Mouse (Mus musculus): ENCODE measurements around the gene Zswim1. TPM values are rescaled to one million over a fixed set of nuclear protein-coding genes. Genes with fewer than 3 reads are reported as not detected.
"Not testable (repeated sequence)": the region's sequence is repeated elsewhere in the genome, so short reads cannot be mapped to it uniquely, and the experiment has no call there.

Zswim1 gene
- polyA plus RNA-seq, 1 experiment from 2014 or later, result 26.8 TPM

DNA sequence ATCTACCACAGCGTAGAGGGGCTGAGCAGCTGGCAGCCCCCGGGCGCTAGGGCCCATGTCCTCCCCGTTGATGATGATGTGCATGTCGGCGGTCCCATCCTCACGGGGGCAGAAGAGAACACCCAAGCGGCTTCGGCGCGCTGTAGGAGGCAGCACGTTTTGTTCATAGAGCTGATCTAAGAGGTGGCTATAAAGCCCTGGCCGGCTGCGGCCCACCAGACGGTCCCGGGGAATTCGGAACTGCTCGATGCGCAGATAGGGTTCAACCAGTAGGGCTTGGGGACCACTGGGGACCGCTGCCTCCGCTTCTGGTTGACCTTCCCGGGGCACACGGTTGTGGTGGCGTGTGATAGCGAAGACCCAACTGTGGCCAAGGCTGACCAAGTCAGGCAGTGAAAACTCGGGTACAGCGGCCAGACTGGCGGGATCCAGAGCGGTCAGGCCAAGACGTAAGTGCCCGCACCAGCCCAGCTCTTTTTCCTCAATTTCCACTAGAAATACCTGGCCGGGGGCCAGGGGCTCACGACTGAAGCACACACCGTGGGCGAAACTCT is 10.3 kb downstream of the Zswim1 start, which contains the start of gene Ctsa:
Gene Ctsa, plus strand, starts transcription at position 126 of the 554 bp plus-strand sequence.
- peak; percentile 79 for ATAC-seq
- under 1% methylated on average over 35 of the region's 35 CpGs for WGBS
- peak within 1 kb of the TSS; percentile 98 for H3K4me2 ChIP-seq (ENCODE audit: low read length)
- H3K27ac ChIP-seq (ENCODE audit: low read length), result peak within 1 kb of the TSS; percentile 82
- H3K9me3 ChIP-seq (ENCODE audit: control insufficient read depth, low read length), result no peaks in the 10 kb centered on the region
- H3K4me1 ChIP-seq (replicated peaks; ENCODE audit: control insufficient read depth, insufficient read depth, low read length), result peaks cover 20% of the 10 kb centered on the region
- no peaks in the 10 kb centered on the region for H3K27me3 ChIP-seq (replicated peaks; ENCODE audit: control insufficient read depth, insufficient read depth, low read length)
- peaks cover 4% of the 10 kb centered on the region; the same call in 1 of the 2 replicates for H3K36me3 ChIP-seq (ENCODE audit: control insufficient read depth, insufficient read depth)
- peak within 1 kb of the TSS; percentile 86 for H3K9ac ChIP-seq (replicated peaks; ENCODE audit: low read depth, low read length)
- H3K4me3 ChIP-seq (replicated peaks; ENCODE audit: low read length), result peak within 1 kb of the TSS; percentile 82

DNA sequence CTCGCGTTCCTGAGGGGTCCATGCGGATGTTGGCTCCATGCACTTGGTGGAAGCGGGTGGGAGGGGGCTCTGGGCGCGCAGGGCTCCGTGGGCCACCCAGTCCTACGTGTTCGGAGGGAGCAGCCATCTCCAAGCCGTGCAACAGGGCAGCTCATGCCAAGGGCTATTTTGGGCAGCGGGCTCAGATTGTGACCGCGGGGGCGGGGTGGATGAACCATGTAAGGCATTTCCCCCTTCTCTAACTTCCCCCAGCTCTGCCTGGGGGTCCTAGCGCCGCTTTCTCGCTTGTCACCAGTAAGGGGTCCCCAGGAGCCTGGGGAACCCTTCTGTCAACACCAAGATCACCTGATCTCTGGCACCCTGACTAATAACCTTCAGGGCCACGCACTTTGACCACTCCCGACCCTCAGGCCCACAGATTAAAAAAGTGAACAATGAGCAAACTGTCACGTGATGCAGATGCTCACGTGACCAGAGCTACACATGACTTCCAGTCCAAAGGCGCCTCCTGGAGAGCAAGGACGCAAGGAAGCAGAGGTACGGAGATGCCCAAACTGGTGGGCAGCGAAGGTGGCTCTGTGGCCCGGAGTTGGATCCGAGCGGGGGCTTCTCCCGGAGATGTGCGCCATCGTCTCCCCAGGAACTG is 11.0 kb downstream of the Zswim1 start, which contains the start of gene Neurl2:
Gene Neurl2, minus strand, starts transcription at position 143 of the 646 bp plus-strand sequence.
- peak within 1 kb of the TSS; percentile 86 for H3K9ac ChIP-seq (replicated peaks; ENCODE audit: low read depth, low read length)
- ATAC-seq, result peak; percentile 71

DNA sequence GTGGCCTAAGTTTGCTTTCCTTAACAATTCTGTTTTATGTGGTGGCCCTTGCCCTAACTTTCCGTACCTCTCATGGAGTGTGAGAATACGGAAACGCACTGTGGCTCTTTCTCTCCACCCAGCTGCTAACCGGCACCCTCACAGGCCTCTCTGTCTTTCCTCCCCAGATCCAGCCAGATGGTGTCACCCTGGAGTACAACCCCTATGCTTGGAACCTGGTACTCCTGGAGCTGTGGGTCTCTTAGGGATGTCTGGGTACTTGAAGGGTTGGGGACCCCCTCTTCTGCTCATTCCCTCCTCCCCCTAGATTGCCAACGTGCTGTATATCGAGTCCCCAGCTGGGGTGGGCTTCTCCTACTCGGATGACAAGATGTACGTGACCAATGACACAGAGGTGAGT is 12.0 kb downstream of the Zswim1 start:
- H3K27me3 ChIP-seq (replicated peaks; ENCODE audit: control insufficient read depth, insufficient read depth, low read length), result no peaks in the 10 kb centered on the region
- H3K9me3 ChIP-seq (ENCODE audit: control insufficient read depth, low read length), result no peaks in the 10 kb centered on the region
- no peak for ATAC-seq
- H3K27ac ChIP-seq (ENCODE audit: low read length), result no peak overlapping the region
- peak overlapping the region; percentile 82 for H3K4me3 ChIP-seq (replicated peaks; ENCODE audit: low read length)
- 48% methylated on average over 8 of the region's 8 CpGs for WGBS
- peak overlapping the region; percentile 86; the same call in 1 of the 2 replicates for H3K9ac ChIP-seq (replicated peaks; ENCODE audit: low read depth, low read length)
- peaks cover 20% of the 10 kb centered on the region for H3K4me1 ChIP-seq (replicated peaks; ENCODE audit: control insufficient read depth, insufficient read depth, low read length)
- peak overlapping the region; percentile 98 for H3K4me2 ChIP-seq (ENCODE audit: low read length)
- H3K36me3 ChIP-seq (ENCODE audit: control insufficient read depth, insufficient read depth), result peaks cover 1% of the 10 kb centered on the region; the same call in 1 of the 2 replicates

More for the DNA sequence above, 11.0 kb downstream of the Zswim1 start, which contains the start of gene Neurl2:
- under 1% methylated on average over 29 of the region's 31 CpGs for WGBS
- H3K4me1 ChIP-seq (replicated peaks; ENCODE audit: control insufficient read depth, insufficient read depth, low read length), result peaks cover 20% of the 10 kb centered on the region
- H3K4me3 ChIP-seq (replicated peaks; ENCODE audit: low read length), result peak within 1 kb of the TSS; percentile 82
- H3K36me3 ChIP-seq (ENCODE audit: control insufficient read depth, insufficient read depth), result no peaks in the 10 kb centered on the region; the same call in 1 of the 2 replicates
- no peaks in the 10 kb centered on the region for H3K9me3 ChIP-seq (ENCODE audit: control insufficient read depth, low read length)
- H3K27me3 ChIP-seq (replicated peaks; ENCODE audit: control insufficient read depth, insufficient read depth, low read length), result no peaks in the 10 kb centered on the region
- H3K4me2 ChIP-seq (ENCODE audit: low read length), result peak within 1 kb of the TSS; percentile 98
- peak within 1 kb of the TSS; percentile 82 for H3K27ac ChIP-seq (ENCODE audit: low read length)

DNA sequence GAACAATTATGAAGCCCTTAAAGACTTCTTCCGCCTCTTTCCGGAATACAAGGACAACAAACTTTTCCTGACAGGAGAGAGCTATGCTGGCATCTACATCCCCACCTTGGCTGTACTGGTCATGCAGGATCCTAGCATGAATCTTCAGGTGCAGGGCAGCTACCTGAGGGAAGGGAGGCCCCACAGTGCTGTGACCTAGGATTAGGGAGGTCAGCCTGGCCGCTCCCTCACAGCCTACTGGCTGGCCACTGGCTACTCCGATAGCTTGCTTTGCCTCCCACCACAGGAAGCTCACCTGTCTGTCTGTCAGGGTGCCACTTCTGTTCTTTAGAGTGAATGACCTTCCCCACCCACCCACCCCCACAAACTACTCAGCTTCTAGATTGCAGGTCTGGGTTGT is 12.7 kb downstream of the Zswim1 start:
- peaks cover 20% of the 10 kb centered on the region for H3K4me1 ChIP-seq (replicated peaks; ENCODE audit: control insufficient read depth, insufficient read depth, low read length)

DNA sequence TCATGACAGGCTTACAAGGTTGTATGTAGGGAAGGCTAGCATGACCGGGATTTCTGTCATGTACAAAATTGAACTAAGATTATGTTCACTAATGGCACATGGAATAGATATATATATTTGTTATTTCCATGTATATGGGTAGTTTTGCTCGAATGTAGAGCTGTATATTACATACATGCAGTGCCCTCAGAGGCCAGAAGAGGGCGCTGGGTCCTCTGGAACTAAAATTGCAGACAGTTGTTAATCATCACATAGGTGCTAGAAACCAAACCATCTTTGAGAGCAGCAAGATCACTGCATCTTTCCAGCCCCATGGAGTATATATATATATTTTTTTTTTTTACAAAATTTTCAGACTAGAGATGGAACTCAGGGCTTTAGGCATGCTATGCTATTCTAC is 23.3 kb downstream of the Zswim1 start:
- H3K36me3 ChIP-seq (ENCODE audit: control insufficient read depth, insufficient read depth), result no peaks in the 10 kb centered on the region
- H3K4me1 ChIP-seq (replicated peaks; ENCODE audit: control insufficient read depth, insufficient read depth, low read length), result no peaks in the 10 kb centered on the region
- ATAC-seq, result no peak
- no peak overlapping the region for H3K4me3 ChIP-seq (replicated peaks; ENCODE audit: low read length)
- no peak overlapping the region for H3K4me2 ChIP-seq (ENCODE audit: low read length)
- H3K9ac ChIP-seq (replicated peaks; ENCODE audit: low read depth, low read length), result no peak overlapping the region
- no peaks in the 10 kb centered on the region for H3K9me3 ChIP-seq (ENCODE audit: control insufficient read depth, low read length)
- no peak overlapping the region for H3K27ac ChIP-seq (ENCODE audit: low read length)
- WGBS, result 52% methylated on average over 3 of the region's 3 CpGs
- H3K27me3 ChIP-seq (replicated peaks; ENCODE audit: control insufficient read depth, insufficient read depth, low read length), result no peaks in the 10 kb centered on the region

More for the DNA sequence above, 12.7 kb downstream of the Zswim1 start:
- Histone ChIP-seq H3K27me3 (replicated peaks; ENCODE audit: control insufficient read depth, insufficient read depth, low read length) (no peaks in the 10 kb centered on the region), H3K4me3 (replicated peaks; ENCODE audit: low read length) (no peak overlapping the region), H3K4me2 (ENCODE audit: low read length) (no peak overlapping the region), H3K9ac (replicated peaks; ENCODE audit: low read depth, low read length) (no peak overlapping the region), H3K9me3 (ENCODE audit: control insufficient read depth, low read length) (no peaks in the 10 kb centered on the region), H3K27ac (ENCODE audit: low read length) (no peak overlapping the region), H3K36me3 (ENCODE audit: control insufficient read depth, insufficient read depth) (peaks cover 2% of the 10 kb centered on the region; the same call in 1 of the 2 replicates)
- 95% methylated on average over 4 of the region's 4 CpGs for WGBS
- ATAC-seq, result no peak

DNA sequence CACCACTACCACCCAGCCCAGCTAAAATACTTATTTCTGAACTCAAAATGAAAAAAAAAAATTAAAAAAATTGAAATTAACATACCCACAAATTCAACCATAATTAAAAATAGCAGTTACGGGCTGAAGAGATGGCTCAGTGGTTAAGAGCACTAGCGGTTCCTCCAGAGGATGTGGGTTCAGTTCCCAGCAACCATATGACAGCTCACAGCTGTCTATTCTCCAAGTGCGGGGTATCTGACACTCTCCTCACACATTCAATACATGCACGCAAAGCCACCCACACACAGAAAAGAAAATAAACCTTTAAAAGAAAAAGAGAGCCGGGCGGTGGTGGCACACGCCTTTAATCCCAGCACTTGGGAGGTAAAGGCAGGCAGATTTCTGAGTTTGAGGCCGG is 27.6 kb downstream of the Zswim1 start:
- WGBS, result 89% methylated on average over 8 of the region's 8 CpGs
- Histone ChIP-seq H3K27me3 (replicated peaks; ENCODE audit: control insufficient read depth, insufficient read depth, low read length) (peaks cover 6% of the 10 kb centered on the region; the same call in 1 of the 2 replicates), H3K4me3 (replicated peaks; ENCODE audit: low read length) (no peak overlapping the region), H3K9ac (replicated peaks; ENCODE audit: low read depth, low read length) (no peak overlapping the region), H3K9me3 (ENCODE audit: control insufficient read depth, low read length) (no peaks in the 10 kb centered on the region), H3K4me2 (ENCODE audit: low read length) (no peak overlapping the region), H3K27ac (ENCODE audit: low read length) (no peak overlapping the region), H3K4me1 (replicated peaks; ENCODE audit: control insufficient read depth, insufficient read depth, low read length) (no peaks in the 10 kb centered on the region), H3K36me3 (ENCODE audit: control insufficient read depth, insufficient read depth) (no peaks in the 10 kb centered on the region)
- no peak for ATAC-seq

DNA sequence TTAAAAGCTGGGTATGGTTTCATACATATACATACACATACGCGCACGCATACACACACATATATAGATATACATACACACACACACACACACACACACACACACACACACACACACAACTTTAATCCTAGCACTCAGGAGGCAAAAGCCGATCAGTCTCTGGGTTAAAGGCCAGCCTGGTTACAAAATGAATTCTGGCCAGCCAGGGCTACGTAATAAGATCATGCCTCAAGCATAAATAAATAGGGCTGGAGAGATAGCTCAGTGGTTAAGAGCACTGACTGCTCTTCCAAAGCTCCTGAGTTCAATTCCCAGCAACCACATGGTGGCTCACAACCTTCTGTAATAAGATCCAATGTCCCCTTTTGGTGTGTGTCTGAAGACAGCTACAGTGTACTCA is 33.1 kb downstream of the Zswim1 start:
- peaks cover 14% of the 10 kb centered on the region for H3K4me1 ChIP-seq (replicated peaks; ENCODE audit: control insufficient read depth, insufficient read depth, low read length)
- 82% methylated on average over 5 of the region's 5 CpGs for WGBS
- H3K4me2 ChIP-seq (ENCODE audit: low read length), result not testable (repeated sequence)

DNA sequence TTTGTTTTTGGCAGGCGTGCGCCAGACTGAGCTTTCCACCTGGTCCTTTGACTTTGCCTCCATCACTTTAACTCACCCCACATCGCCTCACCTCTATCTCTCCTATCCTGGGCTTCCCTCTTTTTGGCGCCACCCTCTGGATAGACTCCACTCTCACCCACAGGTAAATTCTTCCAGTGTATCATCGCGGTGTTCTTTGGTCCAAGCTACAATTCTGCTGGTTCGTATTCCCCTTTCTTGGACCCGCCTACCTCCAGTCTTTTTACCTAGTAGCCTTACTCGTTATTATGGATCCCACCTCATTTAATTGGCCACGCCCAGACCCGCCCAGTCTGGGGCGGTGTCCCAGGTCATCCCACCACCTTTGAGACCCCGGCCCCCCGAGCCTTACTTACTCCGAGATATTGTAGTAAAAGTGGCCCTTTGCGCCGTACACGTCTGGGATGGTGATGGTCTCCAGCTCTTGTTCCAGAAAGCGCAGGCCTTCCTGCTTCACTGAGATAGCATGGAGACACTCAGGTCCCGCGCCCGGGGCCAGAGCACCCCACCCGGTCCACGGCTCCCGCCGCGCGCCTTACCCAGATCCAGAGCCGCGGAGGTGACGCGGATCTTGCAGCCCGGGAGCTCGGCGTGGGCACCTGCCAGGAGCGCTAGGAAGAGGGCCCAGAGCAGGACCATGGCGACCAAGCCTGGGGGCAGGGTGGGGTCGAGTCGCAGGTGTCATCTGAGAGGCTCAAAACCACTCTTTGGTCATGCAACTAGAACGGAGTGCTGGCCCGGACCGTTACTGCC is 34.0 kb downstream of the Zswim1 start:
- Histone ChIP-seq H3K4me2 (ENCODE audit: low read length) (peak overlapping the region; percentile 67), H3K27me3 (replicated peaks; ENCODE audit: control insufficient read depth, insufficient read depth, low read length) (peaks cover 24% of the 10 kb centered on the region), H3K9me3 (ENCODE audit: control insufficient read depth, low read length) (no peaks in the 10 kb centered on the region), H3K27ac (ENCODE audit: low read length) (no peak overlapping the region), H3K36me3 (ENCODE audit: control insufficient read depth, insufficient read depth) (no peaks in the 10 kb centered on the region), H3K4me3 (replicated peaks; ENCODE audit: low read length) (peak overlapping the region; percentile 45), H3K9ac (replicated peaks; ENCODE audit: low read depth, low read length) (peak overlapping the region; percentile 44), H3K4me1 (replicated peaks; ENCODE audit: control insufficient read depth, insufficient read depth, low read length) (peaks cover 14% of the 10 kb centered on the region)
- ATAC-seq, result peak; percentile 30; the same call in 1 of the 2 replicates
- under 1% methylated on average over 42 of the region's 42 CpGs for WGBS

More for the DNA sequence above, 33.1 kb downstream of the Zswim1 start:
- H3K27me3 ChIP-seq (replicated peaks; ENCODE audit: control insufficient read depth, insufficient read depth, low read length), result peaks cover 24% of the 10 kb centered on the region
- H3K4me3 ChIP-seq (replicated peaks; ENCODE audit: low read length); H3K36me3 ChIP-seq (ENCODE audit: control insufficient read depth, insufficient read depth); H3K9ac ChIP-seq (replicated peaks; ENCODE audit: low read depth, low read length); ATAC-seq; H3K9me3 ChIP-seq (ENCODE audit: control insufficient read depth, low read length); H3K27ac ChIP-seq (ENCODE audit: low read length): not testable (repeated sequence)
